Mouse (Mus musculus): ENCODE measurements around the gene Ccp110.
A peak's percentile ranks its signal among the peaks of the same experiment; 100 is the strongest.

The Ccp110 gene

DNA sequence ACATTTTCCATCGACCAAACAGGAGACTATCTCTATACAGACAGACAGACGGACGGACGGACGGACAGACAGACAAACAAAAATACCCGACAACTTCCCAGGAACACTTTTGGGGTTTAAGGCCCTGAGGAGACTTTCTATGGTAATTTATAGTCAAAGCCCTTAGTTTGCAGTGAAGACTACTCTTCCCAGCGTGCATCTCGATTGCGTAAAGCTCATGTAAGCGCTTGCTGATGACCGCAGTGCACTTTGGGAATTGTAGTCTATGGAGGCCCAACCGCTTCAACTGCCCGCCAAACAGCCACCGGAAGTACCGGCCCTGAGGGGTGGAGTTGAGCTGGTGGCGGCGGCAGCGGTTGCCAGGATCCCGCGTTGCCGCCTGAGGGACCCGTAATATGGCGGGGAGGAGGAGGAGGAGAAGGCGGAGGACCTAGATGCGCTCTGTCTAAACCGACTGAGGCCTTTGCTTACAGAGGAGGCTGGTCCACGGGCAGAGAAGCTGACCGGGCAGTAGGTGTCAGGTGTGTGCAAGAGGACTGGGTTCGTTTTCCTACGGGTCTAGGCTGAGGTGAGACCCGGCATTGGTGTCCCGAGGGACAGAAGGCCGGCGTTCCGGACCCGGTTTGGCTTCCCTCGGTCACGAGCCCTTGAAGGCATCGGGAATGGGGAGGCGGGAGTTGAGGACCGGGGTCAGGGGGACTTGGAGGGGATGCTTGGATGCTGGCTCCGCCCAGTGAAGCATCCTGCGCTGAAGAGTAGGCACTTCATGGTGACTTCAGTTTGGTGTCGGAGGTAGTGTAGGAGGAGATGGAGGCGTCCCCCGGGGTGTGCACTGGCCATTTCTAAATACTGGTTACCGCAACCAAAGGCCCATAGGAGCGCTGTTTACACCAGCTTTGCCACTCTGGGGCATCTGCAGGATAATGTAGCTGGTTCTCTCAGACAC, at the start of gene Ccp110:
Gene Ccp110, plus strand, starts transcription at position 325 of the 946 bp plus-strand sequence.
- DNase-seq (ENCODE audit: low spot score): peak; percentile 95

GRCm38 (mm10) chr7:118667773-118668172, 44.6 kb upstream of the Ccp110 start:
- DNase-seq (ENCODE audit: low spot score): no peak

- no peak for DNase-seq (ENCODE audit: low spot score)
These were observed 42.2 kb upstream of the Ccp110 start for GRCm38 (mm10) chr7:118670142-118670541.

- no peak for DNase-seq (ENCODE audit: low spot score)
These were observed 35.5 kb upstream of the Ccp110 start for GRCm38 (mm10) chr7:118676826-118677225.

GRCm38 (mm10) chr7:118688199-118688598, 24.2 kb upstream of the Ccp110 start:
- peak; percentile 90 for DNase-seq (ENCODE audit: low spot score)

DNA sequence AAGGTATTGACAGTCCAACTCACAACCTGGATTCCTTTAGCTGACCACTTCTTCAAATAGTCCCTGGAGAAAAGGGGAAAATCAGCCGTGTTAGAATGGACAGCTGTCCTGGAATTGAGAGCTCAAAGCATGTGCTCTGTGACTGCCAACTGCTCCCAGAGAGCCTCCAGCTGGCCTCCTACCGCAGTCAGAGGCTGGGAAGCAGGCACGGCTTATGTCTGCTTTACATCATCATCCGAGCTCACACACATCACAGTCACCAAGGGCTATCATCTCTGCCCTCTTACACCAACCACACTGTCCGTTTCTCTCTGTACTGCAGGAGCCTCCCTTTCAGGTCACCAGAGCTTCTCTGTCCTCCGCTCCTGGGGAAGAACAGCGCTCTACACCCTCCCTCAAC, 23.3 kb upstream of the Ccp110 start:
- DNase-seq (ENCODE audit: low spot score): peak; percentile 46

DNA sequence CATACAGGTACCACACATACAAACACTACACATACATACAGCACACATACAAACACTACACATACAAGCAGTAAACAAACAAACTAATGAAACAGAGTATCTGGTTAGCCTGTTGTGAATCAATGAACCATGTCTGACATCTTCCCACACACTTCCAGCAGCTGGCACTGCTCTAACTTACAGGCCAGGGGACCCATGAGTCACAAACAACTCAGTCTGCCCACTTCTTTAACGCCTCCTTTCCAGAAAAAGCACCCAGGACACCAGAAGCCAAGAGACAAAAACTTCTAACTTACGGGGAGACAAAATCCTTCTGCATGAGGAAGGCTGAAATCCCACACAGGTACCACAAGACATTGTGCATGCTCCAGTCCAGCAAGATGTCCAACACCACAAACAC, 21.1 kb upstream of the Ccp110 start:
- no peak for DNase-seq (ENCODE audit: low spot score)

DNA sequence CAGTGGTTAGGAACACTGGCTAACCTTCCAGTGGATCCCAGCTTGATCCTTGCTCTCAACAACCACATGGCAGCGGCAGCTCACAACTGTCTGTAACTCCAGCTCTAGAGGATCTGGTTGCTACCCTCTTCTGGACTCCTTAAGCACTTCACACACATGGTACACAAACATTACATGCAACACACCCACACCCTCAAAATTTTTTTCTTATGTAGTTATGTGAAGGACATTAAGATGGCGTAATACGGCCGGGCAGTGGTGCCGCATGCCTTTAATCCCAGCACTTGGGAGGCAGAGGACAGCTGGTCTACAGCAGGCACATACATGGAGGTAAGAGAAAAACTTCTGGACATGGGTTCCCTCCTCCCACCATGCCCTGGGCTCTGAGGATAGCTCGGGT, 16.2 kb upstream of the Ccp110 start:
- DNase-seq (ENCODE audit: low spot score): no peak

DNA sequence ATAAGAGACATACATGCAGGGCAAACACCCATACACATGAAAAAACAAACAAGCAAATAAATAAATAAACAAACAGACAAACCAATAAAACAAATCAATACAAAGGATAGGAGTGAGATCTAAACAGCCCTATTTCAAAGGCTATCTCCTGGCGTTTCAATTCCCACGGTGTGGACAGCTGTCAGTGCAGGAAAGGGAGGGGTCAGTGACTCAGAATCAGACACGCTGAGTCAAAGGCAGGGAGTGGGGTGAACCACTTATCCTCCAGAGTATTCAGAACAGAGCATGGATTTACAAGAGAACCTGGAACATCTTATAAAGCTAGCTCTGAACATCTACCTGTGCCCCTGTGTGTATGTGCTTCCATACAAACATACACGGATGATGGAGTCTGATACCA, 15.2 kb upstream of the Ccp110 start:
- no peak for DNase-seq (ENCODE audit: low spot score)

GRCm38 (mm10) chr7:118698882-118699281, 13.5 kb upstream of the Ccp110 start:
- DNase-seq (ENCODE audit: low spot score): no peak

DNA sequence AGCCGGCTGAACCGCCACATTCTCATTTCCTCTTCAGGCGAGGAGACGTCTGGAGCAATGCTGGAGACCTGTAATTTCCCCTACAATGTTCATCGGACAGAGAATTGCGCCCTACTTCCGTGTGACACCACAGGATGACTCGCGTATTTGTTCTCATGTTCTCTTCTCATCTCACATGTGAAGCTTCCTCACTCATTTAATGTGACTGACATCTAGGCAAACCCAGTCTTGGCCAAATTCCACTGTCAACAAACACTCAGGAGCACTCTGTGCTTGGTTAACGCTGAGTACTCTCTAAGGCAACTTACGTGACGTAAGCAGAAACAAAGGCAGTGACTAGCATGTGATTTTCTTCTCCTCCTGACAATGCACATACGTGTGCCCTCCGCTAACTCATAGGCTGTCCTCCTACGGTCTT, 9.2 kb upstream of the Ccp110 start:
- no peak for DNase-seq (ENCODE audit: low spot score)

DNA sequence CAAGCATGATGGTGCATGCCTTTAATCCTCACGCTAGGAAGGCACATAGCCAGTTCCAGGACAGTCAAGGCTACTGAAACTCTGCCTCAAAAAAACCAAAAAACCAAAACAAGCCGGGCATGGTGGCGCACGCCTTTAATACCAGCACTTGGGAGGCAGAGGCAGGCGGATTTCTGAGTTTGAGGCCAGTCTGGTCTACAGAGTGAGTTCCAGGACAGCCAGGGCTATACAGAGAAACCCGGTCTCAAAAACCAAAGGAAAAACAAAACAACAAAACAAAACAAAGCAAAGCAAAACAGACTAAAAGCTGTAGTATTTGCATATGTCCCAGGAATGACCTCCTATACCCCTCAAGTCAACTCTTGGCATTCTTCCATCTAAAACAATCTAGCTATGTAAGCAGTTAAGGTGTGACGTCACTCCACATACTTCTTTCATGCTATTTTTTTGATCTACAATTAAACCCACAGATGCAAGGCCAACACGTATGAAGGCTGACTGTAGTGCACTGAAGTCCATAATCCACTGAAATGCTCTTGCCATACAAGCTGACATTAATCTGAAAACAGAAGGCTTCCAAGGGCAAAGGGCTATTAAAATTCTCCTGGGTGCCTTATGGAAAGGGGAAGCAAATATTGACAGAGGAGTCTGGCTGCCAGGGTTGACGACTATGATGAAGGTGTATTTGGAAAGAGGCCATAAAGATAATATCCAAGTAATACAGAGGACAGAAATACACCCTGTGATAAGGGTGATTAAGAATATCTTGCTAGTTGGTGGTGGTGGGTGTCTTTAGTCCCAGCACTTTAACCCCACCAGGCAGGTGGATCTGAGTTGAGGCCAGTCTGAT, 8.1 kb upstream of the Ccp110 start:
- no peak for DNase-seq (ENCODE audit: low spot score)

DNA sequence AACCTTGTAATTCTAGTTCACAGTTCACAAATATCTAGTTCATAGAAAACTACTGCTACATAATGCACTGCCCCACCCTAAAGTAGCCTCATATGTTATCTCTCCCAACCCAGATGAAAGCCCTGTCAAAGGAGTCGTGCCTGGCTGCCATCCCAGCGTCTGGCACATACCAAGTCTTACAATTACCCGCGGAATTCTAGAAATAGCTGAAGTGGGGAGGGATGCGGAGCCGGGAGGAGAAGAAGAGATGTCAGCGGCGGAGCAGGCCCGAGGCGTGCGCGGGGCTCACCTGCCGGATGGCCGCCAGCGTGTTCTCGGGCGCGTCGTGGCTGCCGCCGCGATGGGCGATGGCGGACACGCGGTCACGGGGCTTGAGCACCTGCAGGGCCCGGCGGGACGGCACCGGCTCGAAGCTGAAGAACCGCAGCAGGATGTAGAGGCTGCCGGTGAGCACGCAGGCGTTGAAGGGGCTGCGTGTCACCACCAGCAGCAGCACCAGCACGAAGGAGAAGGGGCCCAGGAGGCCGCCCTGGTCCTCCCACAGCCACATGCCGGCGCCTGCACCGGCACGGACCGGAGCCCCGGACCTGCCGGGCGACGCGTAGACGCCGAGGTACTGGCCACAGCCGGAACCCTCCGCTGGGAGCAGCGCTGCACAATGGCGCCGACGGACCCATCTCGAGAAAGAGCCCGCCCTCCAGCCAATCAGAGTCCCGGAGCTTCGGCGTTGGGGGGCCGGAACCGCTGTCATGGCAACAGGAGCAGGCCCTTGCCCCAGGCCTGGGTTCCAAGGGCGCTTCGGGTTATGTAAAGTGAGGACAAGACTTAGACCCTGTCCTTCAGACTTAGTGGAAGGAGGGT, 7.0 kb upstream of the Ccp110 start, which contains the start of gene Gde1:
Gene Gde1, minus strand, starts transcription at position 678 of the 861 bp plus-strand sequence.
- DNase-seq (ENCODE audit: low spot score): peak; percentile 94

DNA sequence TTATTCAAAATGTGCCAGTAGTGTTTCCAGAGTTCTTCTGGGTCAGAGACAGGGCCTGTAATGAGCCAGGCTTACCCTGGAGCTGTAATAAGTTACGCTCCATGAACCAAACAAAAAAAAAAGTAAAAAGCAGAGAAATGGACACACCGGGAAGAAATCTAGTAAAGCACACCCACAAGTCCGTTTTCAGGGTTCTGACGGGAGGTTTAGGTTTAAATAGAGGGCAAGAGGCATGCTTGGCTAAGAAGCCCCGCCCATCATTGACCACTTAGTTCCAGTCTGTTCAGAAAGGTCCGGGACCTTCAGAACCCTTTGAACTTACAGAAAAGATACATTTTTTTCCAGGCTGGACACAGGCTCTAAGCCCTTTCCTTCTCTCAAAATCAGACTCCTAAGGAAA, 6.3 kb upstream of the Ccp110 start:
- DNase-seq (ENCODE audit: low spot score): no peak

DNA sequence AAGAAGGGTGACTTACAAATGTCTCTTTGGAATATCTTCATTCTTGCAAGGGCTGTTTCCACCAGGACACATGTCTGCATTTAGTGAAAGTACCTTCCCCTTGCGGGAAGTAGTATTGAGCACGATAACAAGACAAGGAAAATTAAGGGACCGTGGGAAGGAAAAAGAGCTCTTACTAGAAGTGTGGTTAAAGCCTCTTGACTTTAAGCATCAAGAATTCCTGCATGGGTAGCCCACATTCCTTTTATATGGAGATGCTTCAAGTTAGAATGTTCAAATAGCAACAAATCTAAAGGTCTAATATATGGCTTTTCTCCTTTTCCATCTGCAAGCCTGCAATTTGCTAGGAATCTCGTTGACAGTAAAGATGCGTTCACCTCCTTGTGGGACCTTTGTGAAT, 5.9 kb upstream of the Ccp110 start:
- no peak for DNase-seq (ENCODE audit: low spot score)

- no peak for DNase-seq (ENCODE audit: low spot score)
These were observed 5.1 kb upstream of the Ccp110 start for GRCm38 (mm10) chr7:118707216-118707615.

- no peak for DNase-seq (ENCODE audit: low spot score)
These were observed 4.3 kb upstream of the Ccp110 start for GRCm38 (mm10) chr7:118708002-118708401.

- no peak for DNase-seq (ENCODE audit: low spot score)
These were observed 1.6 kb upstream of the Ccp110 start for GRCm38 (mm10) chr7:118710776-118711175.

DNA sequence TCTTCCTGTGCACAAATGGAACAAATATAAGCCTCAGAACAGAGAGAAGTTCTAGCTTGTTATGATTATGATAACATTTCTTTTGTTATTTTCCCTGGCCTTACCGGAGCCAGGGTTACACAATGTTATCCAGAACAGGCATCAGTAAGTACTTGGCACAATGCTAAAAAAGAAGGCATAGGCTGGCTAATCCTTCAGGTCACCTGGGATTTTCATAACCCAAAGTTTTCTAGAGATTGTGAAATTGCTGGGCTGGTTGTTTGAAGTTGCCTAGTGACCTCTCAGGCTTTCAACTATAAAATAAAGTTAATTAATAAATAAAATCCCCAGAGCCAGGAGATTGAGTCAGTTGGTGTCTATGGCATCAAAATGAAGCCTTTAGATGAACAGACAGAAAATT, 2.5 kb downstream of the Ccp110 start:
- DNase-seq (ENCODE audit: low spot score): no peak

DNA sequence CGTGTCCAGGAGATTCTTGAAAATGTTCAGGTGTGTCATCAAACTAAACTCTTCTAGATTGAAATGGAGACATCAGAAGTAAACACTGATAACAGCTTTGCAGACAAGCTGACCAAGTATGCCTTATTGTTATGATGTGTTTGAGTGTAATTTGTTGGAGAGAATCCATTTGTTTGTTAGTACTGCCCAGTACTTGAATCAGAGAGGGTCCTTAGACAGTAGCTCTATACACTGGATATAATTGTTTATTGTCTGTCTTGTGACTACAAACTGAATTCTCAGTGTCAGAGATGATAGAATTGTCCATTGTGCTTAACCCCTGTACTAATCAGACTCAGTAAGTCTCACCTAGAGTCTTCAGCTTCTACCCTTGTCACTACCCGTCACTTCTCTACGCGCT, 5.7 kb downstream of the Ccp110 start:
- no peak for DNase-seq (ENCODE audit: low spot score)

DNA sequence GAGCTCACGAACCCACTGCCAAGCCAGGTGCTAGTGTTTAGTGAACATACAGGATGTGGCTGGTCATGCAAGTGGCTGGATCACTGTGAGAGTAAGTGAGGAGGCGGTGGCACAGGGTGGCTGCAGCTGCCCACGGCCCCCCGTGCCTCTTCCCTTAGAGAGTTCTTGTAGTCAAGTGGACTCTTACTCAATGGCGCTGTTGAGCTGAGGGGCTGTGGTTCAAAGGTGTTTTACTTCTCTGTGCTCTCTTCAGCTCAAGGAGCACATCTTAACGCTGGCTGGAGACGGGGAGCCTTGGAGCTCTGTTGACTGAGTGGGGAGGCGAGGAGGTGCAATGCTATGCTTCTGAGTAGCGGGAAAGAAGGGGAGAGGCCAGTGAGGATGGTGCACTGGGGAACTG, 11.6 kb downstream of the Ccp110 start:
- no peak for DNase-seq (ENCODE audit: low spot score)

- DNase-seq (ENCODE audit: low spot score): no peak
These were observed 13.1 kb downstream of the Ccp110 start for GRCm38 (mm10) chr7:118725459-118725858.
